ENCODE assay signal across 9 mouse cellular contexts in genomic region chr1:50927077-50927611, GRCm38 (mm10). TPM values are rescaled to one million over a fixed set of nuclear protein-coding genes. Genes with fewer than 3 reads are reported as not detected.
DNase-seq lines count a peak whose midpoint lies in the region; ATAC-seq and TF ChIP-seq lines count a peak whose summit lies in the region.
"Had no signal": no experiment of that assay in that cellular context is flagged by ENCODE, and none has a peak within 500 bp of the region (broad histone marks: within the 10 kb centered on the region; RNA-seq: fewer than 3 reads in every experiment).

No protein-coding gene starts in this region.

- H3K36me3 ChIP-seq in hindbrain, embryonic 15.5 days, result no peaks in the 10 kb centered on the region
- no peaks in the 10 kb centered on the region for H3K36me3 ChIP-seq in lung, postnatal 0 days (ENCODE audit: insufficient read depth, low read length)

- intact Hi-C loops in gastrocnemius, adult 2 months (cut with DNase I), result no loop called here

- peak; percentile 41 for TF ChIP-seq CTCF in gastrocnemius, adult 2 months (IDR thresholded peaks at IDR 0.05)
- peak; percentile 57 for TF ChIP-seq CTCF in lung, postnatal 0 days (IDR thresholded peaks at IDR 0.05)

- under 1% methylated on average over 37 of the region's 37 CpGs for WGBS in hindbrain, embryonic 15.5 days
- 0% methylated on average over 27 of the region's 37 CpGs for WGBS in lung, postnatal 0 days

- H3K4me2 ChIP-seq in hindbrain, embryonic 15.5 days, result peak overlapping the region; percentile 82
- peak overlapping the region; percentile 79 for H3K4me2 ChIP-seq in lung, postnatal 0 days (replicated peaks; ENCODE audit: low read depth, low read length)

- no peak for TF ChIP-seq EP300 in lung, postnatal 0 days (IDR thresholded peaks at IDR 0.05)

- H3K9ac ChIP-seq in hindbrain, embryonic 15.5 days, result peak overlapping the region; percentile 86
- H3K9ac ChIP-seq in lung, postnatal 0 days (replicated peaks; ENCODE audit: low read depth), result no peak overlapping the region

- H3K4me3 ChIP-seq in gastrocnemius, adult 2 months, result peak overlapping the region; percentile 77
- peak overlapping the region; percentile 76 for H3K4me3 ChIP-seq in hindbrain, embryonic 15.5 days
- peak overlapping the region; percentile 46 for H3K4me3 ChIP-seq in lung, postnatal 0 days (ENCODE audit: low read depth, low read length)
- H3K4me3 ChIP-seq: erythroblast, embryonic 14.5 days had no signal

- peak; percentile 73 for ATAC-seq in common myeloid progenitor, adult 5-6 weeks (replicated peaks; ENCODE audit: low read depth, poor library complexity, severe bottlenecking)
- ATAC-seq in hindbrain, embryonic 15.5 days (ENCODE audit: low FRiP score, low read depth), result peak; percentile 96
- ATAC-seq in lung, postnatal 0 days, result peak; percentile 97

- peak; percentile 14 for DNase-seq in T-cell, adult 2 months (ENCODE audit: low spot score)
- peak; percentile 92 for DNase-seq in gastrocnemius, adult 2 months
- DNase-seq in layer of hippocampus, postnatal 25 days (ENCODE audit: extremely low spot score in 1 of 2, low spot score in 1 of 2), result peak; percentile 88 to 89
- peak; percentile 80 for DNase-seq in lung, postnatal 0 days (ENCODE audit: low spot score)
- DNase-seq in retina, adult 2 months (ENCODE audit: low read depth, low spot score), result peak; percentile 57
- DNase-seq in urinary bladder, postnatal 10 days (ENCODE audit: low spot score), result peak; percentile 36

- H3K9me3 ChIP-seq in hindbrain, embryonic 15.5 days, result no peaks in the 10 kb centered on the region
- H3K9me3 ChIP-seq in lung, postnatal 0 days (ENCODE audit: low read length), result no peaks in the 10 kb centered on the region

- peaks cover 5% of the 10 kb centered on the region; the same call in 1 of the 2 replicates for H3K4me1 ChIP-seq in hindbrain, embryonic 15.5 days (replicated peaks)
- peaks cover 12% of the 10 kb centered on the region for H3K4me1 ChIP-seq in lung, postnatal 0 days (ENCODE audit: insufficient read depth, low read depth, low read length)

- peak overlapping the region; percentile 79 for H3K27ac ChIP-seq in gastrocnemius, adult 2 months
- H3K27ac ChIP-seq in hindbrain, embryonic 15.5 days (replicated peaks), result peak overlapping the region; percentile 93
- no peak overlapping the region for H3K27ac ChIP-seq in lung, postnatal 0 days (ENCODE audit: low read length)

- H3K27me3 ChIP-seq in hindbrain, embryonic 15.5 days, result no peaks in the 10 kb centered on the region
- peaks cover 23% of the 10 kb centered on the region for H3K27me3 ChIP-seq in lung, postnatal 0 days (replicated peaks; ENCODE audit: insufficient read depth, low read length)

RNA-seq across cellular contexts. Expression of gene Tmeff2, which starts 26.7 kb away (rescaled TPM):
- not detected in 2 replicates for total RNA-seq in common myeloid progenitor, adult 5-6 weeks (2017)
- 1 to 10 TPM in 1 of 2 experiments, under 1 TPM in 1; 0.79 to 1.5 TPM for total RNA-seq in gastrocnemius, adult 2 months (2021)
- polyA plus RNA-seq in hindbrain, embryonic 15.5 days (2015; fragmentation: Nextera tagmentation; extraction: Ambion mirVana), result 66.4 and 77.8 TPM in 2 replicates
- total RNA-seq in layer of hippocampus, postnatal 25 days (2021), result 10 to 100 TPM; 60.2 to 64.4 TPM
- 3.0 and 4.0 TPM in 2 replicates for polyA plus RNA-seq in lung, postnatal 0 days (2015; fragmentation: Nextera tagmentation; extraction: Ambion mirVana)
- polyA plus RNA-seq: erythroblast, embryonic 14.5 days had no signal

Comparison
In these comparisons a context has a peak if more than half of its experiments do, and no peak if none do; other contexts are left out.
1. DNase-seq: peak in every context shown above with its lines; median percentile 92 in gastrocnemius, adult 2 months; 88 in layer of hippocampus, postnatal 25 days; 80 in lung, postnatal 0 days; 57 in retina, adult 2 months; 36 in urinary bladder, postnatal 10 days; 14 in T-cell, adult 2 months.
2. RNA of gene Tmeff2, which starts 26.7 kb away (total RNA-seq): 60.2 to 64.4 TPM in layer of hippocampus, postnatal 25 days; 0.79 to 1.5 TPM in gastrocnemius, adult 2 months and not detected in common myeloid progenitor, adult 5-6 weeks; every median in the first group is over 10 times any median in the second.
3. Peak in every context shown above with its lines, with median percentiles within 50 percentile points of each other: ATAC-seq and H3K4me3 ChIP-seq.